Mouse (Mus musculus) kidney, adult 18-20 months (tissue): ENCODE measurements at regions not wholly inside any gene's neighbourhood (a gene's known extent, or its start where the extent isn't known, plus 50 kb on each side); places are given as distances from the start of the nearest gene placed in this dataset.
A peak's percentile ranks its signal among the peaks of the same experiment; 100 is the strongest.

Experiments used
- DNase-seq: peaks from one replicate; pipeline ENCODE4 v3.0.0; 2021

DNA sequence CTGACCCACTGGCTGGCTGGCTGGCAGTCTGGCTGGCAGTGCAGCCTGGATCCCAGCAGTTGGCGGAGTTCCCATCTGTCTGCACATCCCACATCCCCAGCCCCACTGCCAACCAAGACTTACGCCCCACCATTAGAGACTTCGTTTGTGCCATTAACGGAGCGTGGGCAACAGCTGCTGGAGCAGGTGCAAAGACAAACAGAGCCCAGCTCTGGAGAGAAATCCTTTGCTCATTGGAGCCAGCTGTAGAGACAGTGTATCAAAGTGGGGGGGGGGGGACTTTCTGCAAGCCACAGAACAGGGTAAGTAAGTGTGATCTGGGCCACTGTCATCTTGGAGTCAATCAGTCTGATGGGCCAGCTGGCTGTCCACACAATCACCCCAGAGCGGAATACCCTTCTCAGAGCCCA is 52.3 kb downstream of the Rplp1 start:
- no peak for DNase-seq

DNA sequence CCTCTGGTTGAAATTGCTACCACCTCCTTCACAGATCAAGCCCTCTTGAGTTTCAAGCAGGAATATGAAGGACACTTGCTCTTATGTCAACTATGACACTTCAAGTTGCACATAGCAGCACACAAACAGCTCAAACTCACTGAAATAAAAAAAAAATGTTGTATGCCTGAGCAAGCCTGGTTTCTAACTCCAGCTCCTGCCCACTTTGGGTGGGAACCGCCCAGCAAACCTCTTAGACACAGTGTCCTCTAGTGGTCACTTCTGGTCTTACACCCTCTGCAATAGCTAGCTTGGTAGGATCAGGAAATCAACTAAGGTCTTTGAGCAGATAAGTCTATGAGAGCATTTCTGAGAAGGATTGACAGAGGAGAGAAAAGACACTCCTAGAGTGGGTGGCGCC is 54.2 kb downstream of the Rplp1 start:
- DNase-seq = peak; percentile 59

DNA sequence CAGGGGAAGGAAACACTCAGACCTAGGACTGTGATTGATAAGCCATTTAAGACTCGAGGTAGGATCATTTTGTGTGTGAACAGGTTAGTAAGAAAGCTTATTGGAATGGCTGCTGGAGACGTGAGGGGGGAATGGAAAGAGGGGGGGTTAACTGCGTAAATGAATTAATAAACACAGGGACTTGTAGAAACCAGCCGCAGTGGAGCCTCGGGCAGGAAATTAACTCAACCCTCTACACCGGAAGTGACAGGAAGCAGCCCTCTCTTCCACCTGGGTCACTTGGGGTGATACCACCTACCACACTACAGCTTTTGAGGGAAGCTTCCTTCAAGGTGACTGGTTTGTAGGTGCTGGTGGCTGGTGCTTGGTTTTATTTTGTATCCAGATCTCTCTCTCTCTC is 54.9 kb downstream of the Rplp1 start:
- no peak for DNase-seq

DNA sequence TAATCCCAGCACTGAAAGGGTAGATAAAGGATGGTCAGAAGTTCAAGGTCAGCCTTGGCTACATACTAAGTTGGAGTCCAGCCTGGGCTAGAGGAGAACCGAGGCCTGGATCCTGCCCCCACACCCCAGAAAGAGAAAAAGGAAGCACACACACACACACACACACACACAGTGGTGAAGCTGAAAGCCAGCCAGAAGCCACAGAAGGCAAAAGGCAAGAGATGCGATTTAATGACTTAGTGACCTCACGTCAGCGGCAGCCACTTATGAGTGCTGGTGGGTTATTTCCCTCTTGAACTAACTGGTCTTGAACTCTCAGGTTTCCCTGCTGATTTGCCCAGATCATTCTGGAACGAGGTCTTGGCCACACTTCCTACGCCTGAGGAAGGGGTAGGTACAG is 56.5 kb downstream of the Rplp1 start:
- DNase-seq = no peak

DNA sequence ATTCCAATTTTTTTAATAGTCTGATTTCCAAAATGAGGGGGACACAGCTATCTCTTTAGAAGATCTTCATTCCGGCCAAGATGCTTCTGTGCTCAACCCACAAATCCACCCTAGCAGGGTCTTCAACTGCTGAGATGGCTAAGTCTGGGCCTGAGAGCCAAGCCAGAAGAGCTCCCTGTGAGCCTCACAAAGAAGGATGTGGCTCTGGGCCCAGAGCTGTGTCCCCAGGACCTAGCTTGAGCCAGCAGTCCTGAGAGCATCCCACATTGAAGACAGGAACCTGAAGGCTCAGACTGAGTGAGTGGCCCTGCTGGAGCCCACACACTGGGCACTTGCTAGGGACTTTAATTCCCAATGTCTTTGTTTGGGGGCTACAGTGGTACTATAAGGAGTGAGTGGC is 57.7 kb downstream of the Rplp1 start:
- no peak for DNase-seq

DNA sequence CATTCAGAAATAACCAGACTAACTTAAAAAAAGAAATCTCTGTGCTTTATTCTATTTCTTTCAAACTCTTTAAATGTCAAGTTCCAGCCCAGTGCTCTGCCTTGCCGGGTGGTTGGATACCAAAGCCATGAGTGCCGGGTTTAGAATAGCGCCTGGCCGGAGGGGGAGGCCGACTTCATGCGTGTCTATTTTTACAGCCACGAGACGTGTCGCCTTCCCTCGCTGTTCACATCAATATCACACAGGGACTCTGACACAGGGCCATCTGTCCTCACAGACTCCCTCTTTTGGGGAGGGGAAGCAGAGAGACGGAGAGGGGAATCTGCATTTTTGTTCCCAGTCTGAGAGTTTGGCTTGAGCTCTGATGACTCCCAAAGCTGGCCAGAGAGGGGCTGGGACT is 58.7 kb downstream of the Rplp1 start:
- no peak for DNase-seq

DNA sequence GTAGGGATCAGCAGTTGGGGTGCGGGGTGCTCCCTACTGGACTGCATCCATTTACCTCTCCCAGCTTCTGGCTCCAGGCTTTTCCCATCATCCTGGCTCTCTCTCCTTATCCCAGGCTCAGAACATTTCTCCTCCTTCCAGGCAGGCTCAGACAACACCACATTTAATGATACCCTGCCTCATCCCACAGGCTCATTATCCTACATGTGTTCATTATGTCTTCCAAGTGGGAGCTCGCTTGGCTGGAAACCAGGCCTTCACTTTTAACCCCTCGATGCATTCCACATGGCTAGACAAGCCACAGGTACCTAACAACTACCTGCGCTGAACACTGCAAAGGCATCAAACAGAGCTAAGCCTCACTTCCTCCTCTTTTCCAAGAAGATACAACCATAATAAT is 60.5 kb downstream of the Rplp1 start:
- no peak for DNase-seq

DNA sequence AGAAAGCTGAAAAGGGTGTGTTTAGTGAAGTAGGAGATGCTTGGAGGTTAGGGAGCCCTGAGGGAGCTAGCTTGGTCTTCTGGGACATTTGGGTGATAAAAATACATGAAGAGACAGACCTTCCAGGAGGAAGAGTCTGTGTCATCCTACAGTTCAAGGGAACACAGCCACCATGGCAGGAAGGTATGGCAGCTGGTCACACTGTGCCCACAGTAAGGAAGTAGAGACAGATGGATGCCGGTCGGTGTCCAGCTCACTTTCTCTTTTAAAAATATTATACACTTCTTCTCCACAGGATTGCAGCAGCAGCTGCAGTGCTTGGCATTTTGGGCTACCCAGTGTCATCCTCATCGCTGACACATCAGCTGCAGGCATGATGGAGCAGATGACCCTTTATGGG is 63.0 kb downstream of the Rplp1 start:
- no peak for DNase-seq

DNA sequence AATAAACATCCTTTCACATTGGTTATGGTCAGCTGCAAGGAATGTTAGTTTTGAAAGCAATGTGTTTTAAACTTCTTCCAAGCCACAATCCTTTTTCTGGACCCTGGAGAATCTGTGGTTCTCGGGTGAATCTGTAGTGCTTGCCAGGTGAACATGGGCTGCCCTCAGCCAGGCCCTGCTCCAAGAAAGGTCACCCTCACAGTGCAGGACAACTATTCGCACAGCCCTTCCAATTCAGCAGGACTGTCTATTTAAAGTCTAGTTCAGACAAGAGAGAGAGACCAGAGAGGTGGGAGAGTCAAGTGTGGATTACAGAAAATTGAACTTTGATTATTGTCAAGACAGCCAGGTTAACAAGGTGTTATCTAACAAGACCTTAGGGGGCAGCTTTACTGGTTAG is 65.9 kb downstream of the Rplp1 start:
- no peak for DNase-seq

DNA sequence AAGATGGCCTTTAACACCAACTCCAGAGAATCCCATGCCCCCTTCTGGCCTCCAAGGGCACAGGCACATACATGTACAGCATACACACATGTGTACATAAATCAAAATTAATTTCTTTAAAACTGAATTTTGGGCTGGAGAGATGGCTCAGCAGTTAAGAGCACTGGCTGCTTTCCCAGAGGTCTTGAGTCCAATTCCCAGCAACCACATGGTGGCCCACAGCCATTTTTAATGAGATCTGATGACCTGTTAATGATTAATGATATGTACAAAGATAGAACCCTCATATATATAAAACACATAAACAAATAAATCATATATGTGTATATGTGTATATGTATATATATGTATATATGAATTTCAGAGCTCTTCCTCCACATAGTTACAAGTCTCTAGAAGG is 66.8 kb downstream of the Rplp1 start:
- no peak for DNase-seq

DNA sequence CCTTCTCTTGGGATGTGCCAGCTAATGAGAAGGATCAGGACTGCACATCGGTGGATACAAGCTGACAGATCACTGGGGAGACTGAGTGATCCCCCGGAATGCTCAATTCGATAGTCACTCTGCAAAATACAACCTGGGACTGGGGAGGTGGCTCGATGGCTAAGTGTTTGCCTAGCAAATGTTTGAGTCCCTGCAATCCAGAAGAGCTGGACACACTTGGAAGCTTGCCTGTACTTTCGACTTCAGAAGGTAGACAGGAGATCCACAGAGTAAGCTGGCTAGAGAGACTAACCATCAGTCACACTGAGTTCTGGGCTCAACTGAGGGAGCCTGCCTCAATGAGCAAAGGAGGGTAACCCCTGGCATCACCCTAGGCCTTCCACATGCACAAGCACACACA is 69.7 kb downstream of the Rplp1 start:
- no peak for DNase-seq

DNA sequence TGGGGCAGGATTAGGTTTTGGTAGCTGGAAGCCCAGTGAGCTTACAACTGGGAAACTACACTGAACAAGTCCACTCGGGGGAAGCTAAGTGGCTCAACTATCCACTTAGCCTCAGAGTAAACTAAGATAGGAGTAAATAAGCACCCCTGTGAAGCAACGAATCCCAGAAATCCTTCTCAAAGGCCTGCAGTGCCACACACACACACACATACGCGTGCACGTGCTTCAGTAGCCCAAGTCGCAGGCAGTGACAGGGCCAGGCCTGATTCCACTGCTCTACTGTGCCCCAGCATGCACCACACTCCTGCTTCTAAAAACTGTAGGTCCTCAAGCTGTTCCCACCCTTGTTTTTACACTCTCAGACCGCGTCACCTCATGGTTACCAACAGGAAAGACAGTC is 70.2 kb downstream of the Rplp1 start:
- no peak for DNase-seq

DNA sequence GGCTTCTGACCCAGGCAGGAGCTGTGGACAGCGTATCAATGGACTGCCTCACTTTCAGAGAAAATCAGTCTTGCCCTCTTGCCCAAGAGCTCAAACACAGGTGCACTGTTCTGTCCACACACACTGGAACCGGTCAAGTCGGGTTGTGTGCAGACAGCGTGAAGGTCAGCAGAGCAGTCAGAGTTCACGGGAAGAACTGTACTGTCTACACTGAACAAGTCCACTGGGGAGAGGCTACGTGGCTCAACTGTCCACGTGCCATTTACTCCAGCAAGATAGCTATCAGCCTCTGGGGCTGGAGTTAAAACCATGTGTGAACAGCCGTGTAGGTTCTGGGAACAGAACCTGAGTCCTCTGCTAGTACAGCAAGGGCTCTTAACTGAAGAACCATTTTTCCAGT is 70.8 kb downstream of the Rplp1 start:
- peak; percentile 48 for DNase-seq

DNA sequence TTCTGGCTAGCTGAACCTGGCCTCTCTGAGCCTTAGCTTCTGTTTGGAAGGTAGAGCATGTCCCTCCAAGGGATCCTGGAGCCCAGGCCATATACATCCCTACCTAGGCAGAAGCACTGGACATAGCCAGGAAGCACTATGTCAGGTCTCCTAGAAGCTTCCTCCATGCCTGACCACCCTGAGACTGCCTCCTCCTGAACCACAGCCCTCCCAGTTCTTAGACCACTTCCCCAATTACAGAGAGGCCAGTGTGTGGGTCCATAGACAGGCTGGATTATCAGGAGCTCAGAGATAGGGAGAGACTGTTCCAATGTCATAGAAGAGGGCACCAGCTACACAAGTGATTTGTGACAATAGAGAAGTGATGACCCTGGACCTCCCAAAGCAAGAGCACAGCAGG is 72.0 kb downstream of the Rplp1 start:
- DNase-seq = no peak

DNA sequence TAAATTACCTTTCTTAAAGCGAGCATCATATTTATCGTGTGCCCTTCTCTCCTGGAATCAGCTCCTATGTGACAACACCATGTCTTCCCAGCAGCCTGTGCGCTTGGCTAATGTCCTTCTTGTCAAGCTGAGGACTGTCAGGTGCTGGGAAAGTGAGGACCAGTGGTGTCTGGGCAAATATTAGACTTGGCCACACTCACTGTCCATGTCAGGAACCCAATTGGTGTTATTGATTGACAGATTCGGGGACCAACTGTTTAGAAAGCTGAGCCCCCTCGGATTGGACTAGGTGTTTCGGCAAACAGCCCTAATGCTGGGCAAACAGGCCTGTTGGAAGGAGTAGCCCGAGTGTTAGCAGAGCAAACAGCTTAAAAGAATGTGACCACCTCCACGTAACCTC is 73.1 kb downstream of the Rplp1 start:
- no peak for DNase-seq

DNA sequence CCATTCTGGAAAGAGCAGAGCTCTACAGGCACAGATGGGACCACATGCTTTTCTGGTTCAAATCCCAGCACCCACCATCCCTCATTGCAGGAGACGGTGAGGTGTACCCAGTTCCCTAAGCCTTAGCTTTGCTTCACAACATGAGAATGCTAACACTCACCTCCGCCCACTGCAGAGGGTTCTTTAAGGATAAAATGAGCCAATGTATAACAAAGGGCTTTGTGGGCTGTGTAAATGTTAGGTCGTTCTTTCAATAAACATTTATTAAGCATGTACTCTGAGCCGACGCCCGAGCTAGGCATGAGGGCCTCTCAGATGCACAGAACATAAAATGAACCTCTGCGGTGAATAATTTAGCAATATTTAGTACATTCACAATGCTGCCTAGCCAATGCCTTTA is 74.0 kb downstream of the Rplp1 start:
- no peak for DNase-seq

DNA sequence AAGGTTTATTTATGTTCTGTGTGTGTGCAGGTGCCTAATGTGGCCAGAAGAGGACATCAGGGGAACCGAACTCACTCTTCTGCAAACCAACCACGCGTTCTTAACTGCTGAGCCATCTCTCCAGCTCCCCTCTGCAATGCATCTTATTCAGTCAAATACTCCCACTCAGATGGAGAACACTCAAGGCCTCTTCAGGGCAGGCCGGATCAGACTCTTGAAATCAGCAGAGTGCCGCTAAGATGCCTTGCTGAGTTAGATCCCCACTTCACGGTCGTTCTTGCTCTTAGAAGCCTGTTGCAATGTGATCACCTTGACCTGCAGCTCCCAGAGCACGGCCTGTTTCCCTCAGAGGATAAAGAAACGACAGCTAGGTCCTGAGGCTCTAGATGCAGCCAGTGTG is 81.1 kb downstream of the Rplp1 start:
- no peak for DNase-seq

DNA sequence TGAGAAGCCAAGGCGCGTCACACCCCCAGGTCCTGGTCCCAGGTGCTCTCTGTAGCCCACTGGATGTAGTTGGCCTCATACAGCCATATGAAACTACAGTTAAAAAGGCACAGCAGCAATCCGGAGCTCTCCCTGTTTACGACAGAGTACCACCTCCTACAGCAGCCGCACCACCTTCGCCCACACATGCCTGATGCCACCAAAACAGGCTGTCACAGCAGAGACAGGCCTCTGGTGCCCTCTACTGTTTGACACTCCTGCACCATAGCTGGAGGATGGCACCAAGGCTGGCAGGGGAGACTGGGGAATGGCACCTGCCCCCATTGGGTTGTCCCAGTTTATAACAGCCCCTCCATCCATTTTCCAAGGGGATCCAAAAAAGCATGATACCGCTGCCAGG is 84.1 kb downstream of the Rplp1 start:
- peak; percentile 55 for DNase-seq

DNA sequence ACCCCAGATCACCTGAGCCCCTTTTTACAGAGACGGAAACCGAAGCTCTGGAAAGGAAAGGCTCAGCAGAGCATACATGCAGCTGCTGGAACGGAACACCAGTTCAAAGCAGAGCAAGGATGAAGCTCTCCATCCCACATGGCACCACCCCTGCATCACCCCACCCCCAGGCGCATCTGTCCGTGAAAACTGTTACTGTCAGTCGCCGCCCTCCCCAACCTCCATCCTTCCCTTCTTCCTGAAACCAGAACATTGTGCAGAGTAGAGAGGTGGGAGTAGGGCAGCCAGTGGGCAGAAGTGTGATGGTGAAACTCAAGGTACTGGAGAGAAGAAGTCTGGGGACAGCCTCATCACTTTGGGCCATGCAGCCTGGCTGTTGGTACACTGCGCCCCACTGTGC is 84.6 kb downstream of the Rplp1 start:
- DNase-seq = no peak

DNA sequence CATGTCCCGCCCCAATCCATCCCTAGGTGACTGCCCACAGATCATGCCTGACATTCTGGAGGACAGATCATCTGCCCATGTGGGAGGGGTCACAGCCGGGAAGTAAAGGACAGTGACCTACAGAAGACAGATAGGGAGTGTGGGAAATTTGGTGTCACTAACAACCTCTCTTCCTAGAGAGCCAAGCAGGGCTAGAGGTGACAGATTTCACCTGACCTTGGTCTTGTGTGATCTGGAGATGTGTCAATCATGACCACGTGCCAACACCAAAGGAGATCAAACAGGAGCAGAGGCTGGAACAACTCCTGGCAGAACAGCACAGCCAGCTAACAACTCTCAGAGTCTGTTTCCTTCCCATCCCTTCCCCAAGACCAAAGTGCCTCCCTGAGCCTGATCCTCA is 85.0 kb downstream of the Rplp1 start:
- no peak for DNase-seq

DNA sequence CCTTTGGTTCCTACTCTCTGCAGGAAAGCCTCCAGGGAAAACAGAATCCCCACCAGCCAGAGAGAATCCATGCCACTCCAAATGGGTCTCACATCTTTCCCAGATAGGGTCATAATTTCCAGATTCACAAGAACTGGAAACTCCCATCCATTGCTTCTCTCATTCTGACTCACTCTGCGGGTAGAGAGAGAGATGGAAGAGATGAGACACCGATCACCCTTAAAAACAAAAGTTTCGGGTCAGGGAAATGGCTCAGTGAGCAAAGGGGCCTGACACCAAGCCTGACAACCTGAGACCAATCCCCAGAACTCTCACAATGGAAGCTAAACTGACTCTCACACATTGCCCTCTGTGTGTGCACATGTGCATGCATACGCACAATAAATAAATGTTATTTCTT is 86.6 kb downstream of the Rplp1 start:
- DNase-seq = no peak

DNA sequence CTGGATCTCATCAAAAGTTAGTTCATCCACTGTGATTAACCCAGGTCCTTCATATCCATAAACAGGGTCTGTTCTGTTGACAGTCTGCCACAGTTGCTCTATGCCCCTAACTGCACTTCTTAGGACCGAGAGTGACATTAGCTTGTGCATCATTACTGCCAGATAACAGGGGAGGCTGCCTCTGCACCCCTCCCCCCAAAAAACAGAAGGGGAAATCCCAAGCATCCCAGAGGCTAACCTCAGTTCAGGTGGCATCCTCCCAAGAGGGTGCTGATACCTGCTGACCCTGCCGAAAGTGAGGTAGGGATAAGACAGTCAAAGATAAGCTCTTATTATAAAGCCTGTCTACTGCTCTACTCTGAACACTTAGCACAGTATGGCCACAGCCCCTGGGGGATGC is 87.3 kb downstream of the Rplp1 start:
- DNase-seq = no peak

DNA sequence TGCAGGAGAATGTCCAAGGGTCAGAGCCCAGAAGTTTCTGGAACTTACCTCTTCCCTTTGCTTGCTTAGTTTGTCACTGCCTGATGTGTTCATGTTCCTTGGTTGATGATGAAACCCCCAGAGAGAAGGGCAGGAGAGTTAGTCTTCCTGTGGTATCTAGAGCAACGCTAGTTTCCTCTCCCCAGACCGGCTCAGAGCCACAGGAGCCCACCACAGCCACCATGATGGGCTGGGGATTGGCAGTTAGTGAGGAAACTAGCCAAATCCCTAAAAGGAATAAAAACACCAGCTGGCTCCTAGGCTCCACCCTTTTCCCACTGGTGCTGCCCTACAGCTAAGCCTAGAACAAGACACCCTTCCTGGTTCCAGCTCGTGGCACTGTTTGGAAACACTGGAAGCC is 87.9 kb downstream of the Rplp1 start:
- DNase-seq = no peak

DNA sequence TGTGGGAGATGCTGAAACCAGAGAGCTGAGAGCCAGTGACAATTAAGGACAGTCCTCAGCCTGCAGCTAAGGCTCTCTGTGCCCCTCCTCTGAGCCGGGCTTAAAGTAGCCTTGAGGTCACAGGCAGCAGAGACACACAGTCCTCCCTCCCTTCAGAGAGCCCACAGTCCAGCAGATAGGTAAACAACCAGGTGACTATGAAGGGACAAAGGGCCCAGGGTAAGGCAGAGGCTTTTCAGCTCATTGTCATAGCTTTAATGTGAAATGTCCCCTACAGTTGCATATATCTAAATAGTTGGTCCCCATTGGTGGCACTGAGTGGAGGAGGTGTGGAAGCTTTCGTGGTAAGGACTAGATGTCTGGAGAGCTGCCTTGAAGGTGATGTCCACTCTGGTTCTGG is 88.5 kb downstream of the Rplp1 start:
- DNase-seq = no peak

DNA sequence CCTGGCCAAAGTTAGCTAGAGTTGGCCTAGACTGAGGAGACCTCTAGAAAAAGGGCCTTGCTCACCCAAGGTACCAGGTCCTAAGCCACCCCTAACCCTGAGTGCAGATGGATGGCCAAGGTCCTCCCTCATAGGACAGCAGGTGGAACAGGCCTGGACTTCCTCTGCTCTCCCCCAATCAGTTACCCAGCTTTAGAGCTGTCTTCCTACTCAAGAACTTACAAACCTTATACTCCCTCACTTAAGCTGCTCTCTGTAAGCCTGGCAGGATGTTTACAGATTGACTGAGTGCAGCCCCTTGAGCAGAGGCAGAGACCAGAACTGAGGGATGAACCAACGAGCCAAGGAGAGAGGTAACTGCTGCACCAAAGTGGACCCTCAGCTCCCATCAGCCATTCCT is 94.5 kb downstream of the Rplp1 start:
- DNase-seq = no peak

DNA sequence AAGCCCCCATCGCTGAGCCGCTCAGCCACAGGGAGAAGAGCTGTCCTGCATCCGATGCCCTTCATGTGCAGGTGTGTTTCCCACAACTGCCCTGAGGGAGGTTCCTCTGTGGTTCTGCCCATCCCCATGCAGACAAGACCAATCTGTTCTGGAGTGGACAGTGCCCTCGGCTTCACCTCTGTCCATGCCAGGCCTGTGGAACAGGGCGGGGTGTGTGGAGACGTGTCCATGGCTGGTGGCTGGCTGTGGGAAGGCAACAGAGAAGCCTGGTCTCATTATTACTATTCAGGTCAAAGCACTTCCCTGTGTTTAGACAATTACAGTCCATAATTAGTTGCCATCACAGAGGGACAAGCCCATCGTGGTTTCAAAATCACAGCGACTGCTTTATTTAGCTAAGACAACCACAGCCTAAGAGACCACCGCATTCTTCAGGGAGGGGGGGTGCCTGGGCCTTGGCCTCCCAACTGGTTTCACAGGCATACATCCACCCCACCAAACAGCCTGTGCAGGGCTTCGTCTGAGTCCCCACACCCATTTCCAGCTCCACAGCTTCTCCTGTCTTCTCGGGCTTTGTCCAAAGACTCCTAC is 97.7 kb downstream of the Rplp1 start:
- no peak for DNase-seq
